Mouse (Mus musculus): ENCODE results near the gene Igsf1. TPM values are rescaled to one million over a fixed set of nuclear protein-coding genes. Genes with fewer than 3 reads are reported as not detected.

Gene Igsf1
- 3.8 and 5.2 TPM in 2 replicates for polyA plus RNA-seq (2015; fragmentation: Nextera tagmentation; extraction: Ambion mirVana)

DNA sequence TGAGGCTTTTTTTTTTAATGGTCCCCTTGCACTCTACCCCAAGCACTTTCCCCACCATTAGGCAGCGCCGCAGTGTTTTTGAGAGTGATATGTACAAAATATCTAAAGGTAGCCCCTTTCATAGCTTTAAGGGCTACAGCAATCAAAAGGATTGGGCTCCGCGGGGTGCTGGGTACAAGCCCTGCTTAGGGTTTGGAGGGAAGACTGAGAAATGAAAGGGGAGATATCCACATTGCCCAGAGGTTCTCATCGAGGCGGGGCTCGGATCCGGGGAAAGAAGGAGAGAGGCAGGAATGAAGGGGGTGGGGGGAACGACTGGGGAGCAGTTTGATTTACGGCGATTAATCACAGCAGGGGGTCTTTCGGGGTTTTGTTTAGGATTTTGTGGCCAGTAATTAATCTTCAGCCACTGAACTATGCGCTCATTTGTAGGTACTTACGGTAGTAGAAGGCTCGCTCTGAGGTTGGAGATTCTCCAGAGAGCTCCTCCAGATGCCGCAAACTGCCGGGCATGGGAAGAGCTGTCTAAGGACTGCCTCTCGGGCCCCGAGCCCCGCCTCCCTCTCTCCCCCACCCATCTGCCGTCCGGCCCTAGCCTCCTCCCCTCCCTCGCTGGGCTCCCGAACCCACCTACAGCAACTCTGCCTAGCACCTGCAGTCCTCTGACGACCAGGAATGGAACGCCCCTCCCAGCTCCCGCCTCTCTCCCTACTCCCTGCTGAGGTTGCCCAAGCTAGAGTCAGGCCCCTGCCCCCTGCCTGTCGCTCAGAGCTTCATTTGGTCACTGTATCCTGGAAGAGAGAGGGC lies at the start of gene Igsf1:
Gene Igsf1 (minus strand): TSS at position 537 of the 807 bp plus-strand sequence.
- Histone ChIP-seq H3K9me3 (no peaks in the 10 kb centered on the region), H3K36me3 (no peaks in the 10 kb centered on the region), H3K4me1 (no peaks in the 10 kb centered on the region), H3K27ac (replicated peaks) (no peak within 1 kb of the TSS), H3K4me3 (peak within 1 kb of the TSS; percentile 39), H3K27me3 (no peaks in the 10 kb centered on the region), H3K9ac (replicated peaks) (peak within 1 kb of the TSS; percentile 13; the same call in 1 of the 2 replicates), H3K4me2 (replicated peaks) (peak within 1 kb of the TSS; percentile 48)
- peak; percentile 96 for ATAC-seq (replicated peaks)
- WGBS, result 19% methylated on average over 28 of the region's 28 CpGs

DNA sequence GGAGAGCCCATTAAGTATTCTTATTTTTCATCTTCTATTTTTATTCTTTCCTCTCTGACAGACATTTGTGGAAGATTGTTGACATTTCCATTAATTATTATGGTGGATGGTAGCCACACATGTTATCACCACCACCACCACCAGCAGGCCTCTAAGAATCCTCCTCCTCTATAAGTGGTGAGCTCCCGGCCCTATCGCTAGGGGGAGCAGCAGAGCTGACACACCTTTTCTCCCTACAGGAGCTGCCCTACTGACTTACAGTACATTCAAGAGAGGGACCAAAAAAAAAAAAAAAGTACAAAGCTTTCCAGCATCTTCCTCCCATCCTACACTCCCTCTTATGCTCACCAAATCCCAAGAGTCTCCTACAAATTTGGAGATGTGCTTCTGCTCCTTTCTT lies 26.7 kb downstream of the Igsf1 start:
- 22% methylated on average over 2 of the region's 2 CpGs for WGBS
- Histone ChIP-seq H3K4me2 (replicated peaks) (no peak overlapping the region), H3K4me1 (no peaks in the 10 kb centered on the region), H3K27me3 (no peaks in the 10 kb centered on the region), H3K9ac (replicated peaks) (no peak overlapping the region), H3K9me3 (no peaks in the 10 kb centered on the region), H3K36me3 (no peaks in the 10 kb centered on the region), H3K27ac (replicated peaks) (no peak overlapping the region), H3K4me3 (no peak overlapping the region)
- no peak for ATAC-seq (replicated peaks)

DNA sequence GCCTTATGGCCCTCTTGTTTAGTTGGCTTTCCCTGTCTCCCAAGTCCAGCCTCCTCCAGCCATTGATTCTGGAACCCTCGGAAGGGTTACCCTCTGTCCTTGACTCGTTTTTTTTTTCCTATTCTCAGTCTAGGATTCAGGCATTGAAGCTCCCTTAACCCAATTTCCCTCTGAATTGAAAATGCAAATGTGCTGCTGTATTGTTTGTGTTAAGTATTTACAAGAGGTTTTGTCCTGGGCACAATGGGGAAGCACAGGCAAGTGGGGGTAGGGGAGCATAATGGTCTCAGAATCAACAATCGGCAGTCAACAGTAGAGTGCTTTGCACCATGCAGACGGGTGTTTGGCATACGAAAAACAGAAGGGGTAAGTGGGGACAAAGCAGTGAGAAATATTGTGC lies 52.4 kb downstream of the Igsf1 start:
- Histone ChIP-seq H3K4me1 (no peaks in the 10 kb centered on the region), H3K36me3 (no peaks in the 10 kb centered on the region), H3K4me2 (replicated peaks) (no peak overlapping the region), H3K9me3 (no peaks in the 10 kb centered on the region), H3K9ac (replicated peaks) (no peak overlapping the region), H3K27me3 (no peaks in the 10 kb centered on the region), H3K27ac (replicated peaks) (no peak overlapping the region), H3K4me3 (no peak overlapping the region)
- ATAC-seq (replicated peaks), result no peak
- WGBS, result 26% methylated on average over 5 of the region's 5 CpGs

DNA sequence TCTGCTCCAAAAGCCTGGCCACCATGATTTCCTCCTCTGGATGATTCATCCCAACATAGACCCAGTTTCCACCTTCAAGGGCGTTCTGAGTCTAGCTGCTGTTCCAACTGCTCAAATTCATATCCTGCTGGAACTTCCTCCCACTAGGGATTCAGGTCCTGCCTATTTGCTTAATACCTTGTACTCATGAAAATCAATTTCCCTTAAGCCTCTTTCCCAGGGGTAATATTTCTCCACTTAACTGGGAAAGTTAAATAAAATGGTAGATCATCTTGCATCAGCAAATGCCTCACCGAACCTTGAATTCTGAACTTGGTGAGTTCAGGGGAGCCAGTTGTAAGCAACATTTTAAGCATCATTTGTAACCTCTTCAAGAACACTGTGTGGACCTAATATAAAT lies 62.6 kb downstream of the Igsf1 start, which contains the start of gene Olfr1321:
Gene Olfr1321 (minus strand): TSS at position 101 of the 400 bp plus-strand sequence.
- no peak for ATAC-seq (replicated peaks)
- Histone ChIP-seq H3K9ac (replicated peaks) (no peak within 1 kb of the TSS), H3K9me3 (no peaks in the 10 kb centered on the region), H3K4me1 (no peaks in the 10 kb centered on the region), H3K4me2 (replicated peaks) (no peak within 1 kb of the TSS), H3K4me3 (no peak within 1 kb of the TSS), H3K27me3 (no peaks in the 10 kb centered on the region), H3K36me3 (no peaks in the 10 kb centered on the region), H3K27ac (replicated peaks) (no peak within 1 kb of the TSS)
- 71% methylated on average over 2 of the region's 2 CpGs for WGBS

Other genes starting within 250 kb of the Igsf1 start
- not detected in 2 replicates for gene Olfr1320, start 125.4 kb downstream of the Igsf1 start, polyA plus RNA-seq (2015; fragmentation: Nextera tagmentation; extraction: Ambion mirVana)
- gene Olfr1321, start 62.7 kb downstream of the Igsf1 start, polyA plus RNA-seq (2015; fragmentation: Nextera tagmentation; extraction: Ambion mirVana), result not detected in 2 replicates
- gene Olfr1322, start 93.7 kb upstream of the Igsf1 start, polyA plus RNA-seq (2015; fragmentation: Nextera tagmentation; extraction: Ambion mirVana), result not detected in 2 replicates
- gene Olfr1323, start 221.6 kb upstream of the Igsf1 start, polyA plus RNA-seq (2015; fragmentation: Nextera tagmentation; extraction: Ambion mirVana), result not detected in 2 replicates